Mouse (Mus musculus) bone marrow macrophage, adult 2 months (primary cell): ENCODE measurements around the gene Bak1.

ENCODE experiments used
- CTCF ChIP-seq: IDR thresholded peaks from 2 replicates; pipeline ENCODE4 v1.5.1; 2012; ENCODE audit warnings: low read depth, mild to moderate bottlenecking, low read length, moderate library complexity
- POLR2A ChIP-seq: IDR thresholded peaks from 2 replicates; pipeline ENCODE4 v1.6.1; 2012; ENCODE audit warnings: mild to moderate bottlenecking, low read depth, low read length, borderline replicate concordance

DNA sequence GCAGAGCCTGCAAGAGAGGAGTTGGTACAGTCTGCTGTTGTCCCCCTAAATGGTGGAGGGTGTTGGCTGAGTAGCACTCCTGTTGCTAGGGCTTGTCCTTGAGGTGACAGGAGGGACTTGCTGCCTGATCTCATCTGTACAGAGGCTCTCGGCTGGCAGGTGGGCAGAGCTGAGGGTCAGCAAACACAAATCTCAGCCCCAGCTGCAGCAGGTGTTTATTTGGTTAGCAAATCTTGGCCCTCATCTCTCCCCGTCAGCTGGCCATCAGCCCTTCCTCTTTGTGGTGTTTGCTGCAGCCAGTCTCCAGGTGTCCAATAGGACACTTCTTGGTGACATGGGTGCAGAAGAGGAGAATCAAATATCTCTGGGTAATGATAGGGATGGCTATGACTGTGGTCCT is 35.4 kb upstream of the Bak1 start:
- no peak for TF ChIP-seq POLR2A
- TF ChIP-seq CTCF: no peak
